In the genomic region with DNA sequence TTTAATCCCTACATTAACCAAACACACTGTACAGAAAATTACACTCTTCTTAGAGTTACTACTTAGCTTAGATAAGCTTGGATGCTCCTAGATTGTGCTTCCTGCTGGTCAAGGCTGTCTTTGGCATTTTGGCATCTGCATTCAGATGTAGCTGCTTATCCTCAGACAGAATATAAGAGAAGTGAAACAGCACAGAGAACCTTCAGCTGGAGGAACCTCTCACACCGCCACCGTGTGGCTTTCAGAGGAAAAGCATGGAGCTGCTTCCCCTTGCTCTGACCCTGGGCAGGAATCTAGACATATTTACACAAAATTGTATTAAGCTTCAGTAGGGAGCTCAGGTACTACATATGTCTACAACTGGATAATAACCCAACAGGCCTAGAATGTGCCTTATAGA, we compare ENCODE assay signal across 9 mouse cellular contexts. TPM values are rescaled to one million over a fixed set of nuclear protein-coding genes. Genes with fewer than 3 reads are reported as not detected.
DNase-seq lines count a peak whose midpoint lies in the region; ATAC-seq and TF ChIP-seq lines count a peak whose summit lies in the region.
"Had no signal": no experiment of that assay in that cellular context is flagged by ENCODE, and none has a peak within 500 bp of the region (broad histone marks: within the 10 kb centered on the region; RNA-seq: fewer than 3 reads in every experiment).

No protein-coding gene starts in this region.

- H3K36me3 ChIP-seq in heart, postnatal 0 days (replicated peaks; ENCODE audit: control insufficient read depth, insufficient read depth, low read length) = no peaks in the 10 kb centered on the region
- H3K36me3 ChIP-seq in heart, embryonic 10.5 days = no peaks in the 10 kb centered on the region

- TF ChIP-seq CTCF in heart, postnatal 0 days (IDR thresholded peaks at IDR 0.05; ENCODE audit: low read depth) = peak; percentile 60

- peak; percentile 35 for DNase-seq in heart, postnatal 0 days (ENCODE audit: low spot score)
- DNase-seq in heart, embryonic 10.5 days (ENCODE audit: low spot score) = no peak
- DNase-seq in urinary bladder, postnatal 25 days (ENCODE audit: low spot score) = peak; percentile 15
- no peak for DNase-seq in urinary bladder, postnatal 4 days (ENCODE audit: low spot score in 2 of 2)
- DNase-seq in layer of hippocampus, adult 9-11 months = peak; percentile 10
- peak; percentile 46 for DNase-seq in mesoderm, embryonic 11.5 days (ENCODE audit: low read depth, low spot score)

- no peak overlapping the region for H3K4me3 ChIP-seq in heart, postnatal 0 days (ENCODE audit: low read depth, low read length)
- no peak overlapping the region for H3K4me3 ChIP-seq in heart, embryonic 10.5 days

- H3K27me3 ChIP-seq in heart, postnatal 0 days (ENCODE audit: control insufficient read depth, insufficient read depth, low read length) = no peaks in the 10 kb centered on the region
- peaks cover 17% of the 10 kb centered on the region; the same call in 1 of the 2 replicates for H3K27me3 ChIP-seq in heart, embryonic 10.5 days (ENCODE audit: insufficient read depth, poor library complexity, severe bottlenecking)

- 0 out of 2 replicates have a peak, but pooled peaks have one; percentile 24 for ATAC-seq in heart, postnatal 0 days (ENCODE audit: insufficient read depth, low read depth)
- ATAC-seq in common myeloid progenitor, adult 5-6 weeks (replicated peaks; ENCODE audit: low read depth, poor library complexity, severe bottlenecking) = peak; percentile 95
- no peak for ATAC-seq in erythroblast, adult 5-6 weeks (replicated peaks; ENCODE audit: low FRiP score, poor library complexity, severe bottlenecking)

- WGBS in heart, postnatal 0 days = 0% methylated on average over 2 of the region's 2 CpGs
- 0% methylated on average over 2 of the region's 2 CpGs for WGBS in heart, embryonic 10.5 days

- no peak overlapping the region for H3K9ac ChIP-seq in heart, postnatal 0 days (replicated peaks; ENCODE audit: low read depth, low read length)

- H3K27ac ChIP-seq in heart, postnatal 0 days (ENCODE audit: low read depth) = no peak overlapping the region
- no peak overlapping the region for H3K27ac ChIP-seq in heart, embryonic 10.5 days

- TF ChIP-seq EP300 in heart, postnatal 0 days (IDR thresholded peaks at IDR 0.05; ENCODE audit: low read depth) = no peak

- no peaks in the 10 kb centered on the region for H3K4me1 ChIP-seq in heart, postnatal 0 days (ENCODE audit: control insufficient read depth, insufficient read depth)
- peaks cover 3% of the 10 kb centered on the region; the same call in 1 of the 2 replicates for H3K4me1 ChIP-seq in heart, embryonic 10.5 days

- no peaks in the 10 kb centered on the region for H3K9me3 ChIP-seq in heart, postnatal 0 days (replicated peaks; ENCODE audit: control insufficient read depth, low read length)
- H3K9me3 ChIP-seq in heart, embryonic 10.5 days = no peaks in the 10 kb centered on the region

- no peak overlapping the region for H3K4me2 ChIP-seq in heart, postnatal 0 days (ENCODE audit: low read depth, low read length)

RNA-seq across cellular contexts. Expression of gene Gm2431, which starts 2.6 kb away (rescaled TPM):
- total RNA-seq in heart, postnatal 0 days (2014; rRNA removed; ENCODE audit: low replicate concordance) = not detected in 2 replicates
- not detected in 2 replicates for polyA plus RNA-seq in heart, postnatal 0 days (2015; fragmentation: Nextera tagmentation; extraction: Ambion mirVana)
- polyA plus RNA-seq in heart, embryonic 10.5 days (2016; fragmentation: Nextera tagmentation; extraction: Ambion mirVana) = not detected in 2 replicates
- total RNA-seq in common myeloid progenitor, adult 5-6 weeks (2017) = not detected in 2 replicates
- total RNA-seq in erythroblast, adult 5-6 weeks (2015; ENCODE audit: low replicate concordance) = not detected in 2 replicates
- total RNA-seq in erythroblast, adult 5-6 weeks (2017; ENCODE audit: low replicate concordance) = not detected in 2 replicates
- total RNA-seq: layer of hippocampus, postnatal 25 days had no signal

RNA-seq across cellular contexts. Expression of gene Gm40460, which starts 14.6 kb away (rescaled TPM):
- total RNA-seq in heart, postnatal 0 days (2014; rRNA removed; ENCODE audit: low replicate concordance) = not detected in 2 replicates
- not detected in 2 replicates for polyA plus RNA-seq in heart, postnatal 0 days (2015; fragmentation: Nextera tagmentation; extraction: Ambion mirVana)
- polyA plus RNA-seq in heart, embryonic 10.5 days (2016; fragmentation: Nextera tagmentation; extraction: Ambion mirVana) = not detected in 2 replicates
- total RNA-seq in common myeloid progenitor, adult 5-6 weeks (2017) = not detected in 2 replicates
- total RNA-seq in erythroblast, adult 5-6 weeks (2015; ENCODE audit: low replicate concordance) = not detected in 2 replicates
- not detected in 2 replicates for total RNA-seq in erythroblast, adult 5-6 weeks (2017; ENCODE audit: low replicate concordance)
- total RNA-seq: layer of hippocampus, postnatal 25 days had no signal

RNA-seq across cellular contexts. Expression of gene Gm4559, which starts 18.6 kb away (rescaled TPM):
- not detected in 2 replicates for total RNA-seq in heart, postnatal 0 days (2014; rRNA removed; ENCODE audit: low replicate concordance)
- polyA plus RNA-seq in heart, postnatal 0 days (2015; fragmentation: Nextera tagmentation; extraction: Ambion mirVana) = not detected in 2 replicates
- polyA plus RNA-seq in heart, embryonic 10.5 days (2016; fragmentation: Nextera tagmentation; extraction: Ambion mirVana) = not detected in 2 replicates
- not detected in 2 replicates for total RNA-seq in common myeloid progenitor, adult 5-6 weeks (2017)
- total RNA-seq in erythroblast, adult 5-6 weeks (2015; ENCODE audit: low replicate concordance) = not detected in 2 replicates
- not detected in 2 replicates for total RNA-seq in erythroblast, adult 5-6 weeks (2017; ENCODE audit: low replicate concordance)
- total RNA-seq: layer of hippocampus, postnatal 25 days had no signal

RNA-seq across cellular contexts. Expression of gene Krtap5-5, which starts 25.7 kb away (rescaled TPM):
- not detected in 2 replicates for total RNA-seq in heart, postnatal 0 days (2014; rRNA removed; ENCODE audit: low replicate concordance)
- not detected in 2 replicates for polyA plus RNA-seq in heart, postnatal 0 days (2015; fragmentation: Nextera tagmentation; extraction: Ambion mirVana)
- not detected in 2 replicates for polyA plus RNA-seq in heart, embryonic 10.5 days (2016; fragmentation: Nextera tagmentation; extraction: Ambion mirVana)
- total RNA-seq in common myeloid progenitor, adult 5-6 weeks (2017) = not detected in 2 replicates
- total RNA-seq in erythroblast, adult 5-6 weeks (2015; ENCODE audit: low replicate concordance) = not detected in 2 replicates
- not detected in 2 replicates for total RNA-seq in erythroblast, adult 5-6 weeks (2017; ENCODE audit: low replicate concordance)
- total RNA-seq: layer of hippocampus, postnatal 25 days had no signal

RNA-seq across cellular contexts. Expression of gene Krtap5-1, which starts 41.4 kb away (rescaled TPM):
- not detected in 2 replicates for total RNA-seq in heart, postnatal 0 days (2014; rRNA removed; ENCODE audit: low replicate concordance)
- polyA plus RNA-seq in heart, postnatal 0 days (2015; fragmentation: Nextera tagmentation; extraction: Ambion mirVana) = not detected in 2 replicates
- not detected in 2 replicates for polyA plus RNA-seq in heart, embryonic 10.5 days (2016; fragmentation: Nextera tagmentation; extraction: Ambion mirVana)
- total RNA-seq in common myeloid progenitor, adult 5-6 weeks (2017) = not detected in 2 replicates
- total RNA-seq in erythroblast, adult 5-6 weeks (2015; ENCODE audit: low replicate concordance) = not detected in 2 replicates
- not detected in 2 replicates for total RNA-seq in erythroblast, adult 5-6 weeks (2017; ENCODE audit: low replicate concordance)
- total RNA-seq: layer of hippocampus, postnatal 25 days had no signal

Comparison
In these comparisons a context has a peak if more than half of its experiments do, and no peak if none do; other contexts are left out.
1. DNase-seq: peak in heart, postnatal 0 days (single experiment), urinary bladder, postnatal 25 days (single experiment), layer of hippocampus, adult 9-11 months (single experiment) and mesoderm, embryonic 11.5 days (single experiment); none in heart, embryonic 10.5 days (single experiment) and urinary bladder, postnatal 4 days (0 of 2).